ENCODE assay signal across 28 mouse cellular contexts in the genomic region with DNA sequence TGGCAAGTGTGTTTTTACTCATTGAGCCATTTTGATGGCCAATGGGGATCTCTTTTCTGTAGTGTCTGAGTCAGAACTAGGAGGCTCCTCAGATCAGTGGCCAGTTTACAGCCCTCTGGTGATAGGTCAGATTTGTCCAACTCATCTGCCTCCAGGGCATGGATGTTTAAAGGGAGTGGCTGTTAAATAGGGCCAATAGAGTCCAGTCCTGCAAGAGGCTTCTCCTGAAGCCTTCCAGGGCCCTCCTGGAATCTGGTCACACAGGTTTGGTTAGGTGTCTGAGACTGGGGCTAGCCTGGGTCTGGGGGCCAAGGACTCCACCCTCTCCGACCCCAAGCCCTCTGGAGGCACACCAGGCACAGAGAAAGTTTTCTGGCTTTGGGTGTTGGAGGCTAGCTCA. TPM values are rescaled to one million over a fixed set of nuclear protein-coding genes. Genes with fewer than 3 reads are reported as not detected.
DNase-seq lines count a peak whose midpoint lies in the region; ATAC-seq and TF ChIP-seq lines count a peak whose summit lies in the region.
"Had no signal": no experiment of that assay in that cellular context is flagged by ENCODE, and none has a peak within 500 bp of the region (broad histone marks: within the 10 kb centered on the region; RNA-seq: fewer than 3 reads in every experiment).

No protein-coding gene starts in this region.

- no peaks in the 10 kb centered on the region for H3K36me3 ChIP-seq in kidney, embryonic 15.5 days
- no peaks in the 10 kb centered on the region for H3K36me3 ChIP-seq in ES-Bruce4 (ENCODE audit: control insufficient read depth, insufficient read depth, low read length, poor library complexity, severe bottlenecking)
- H3K36me3 ChIP-seq in intestine, embryonic 16.5 days (ENCODE audit: control insufficient read depth, insufficient read depth, low read length), result no peaks in the 10 kb centered on the region
- H3K36me3 ChIP-seq: embryonic facial prominence, embryonic 12.5 days; forebrain, embryonic 12.5 days; heart, embryonic 12.5 days; hindbrain, embryonic 12.5 days; limb, embryonic 13.5 days; liver, embryonic 12.5 days; midbrain, embryonic 10.5 days had no signal

- H3K4me3 ChIP-seq in kidney, embryonic 15.5 days (replicated peaks), result no peak overlapping the region
- H3K4me3 ChIP-seq in ES-Bruce4 (ENCODE audit: low read depth, low read length), result no peak overlapping the region
- no peak overlapping the region for H3K4me3 ChIP-seq in intestine, embryonic 16.5 days (ENCODE audit: low read length)
- H3K4me3 ChIP-seq: embryonic facial prominence, embryonic 12.5 days; forebrain, embryonic 12.5 days; heart, embryonic 12.5 days; hindbrain, embryonic 12.5 days; limb, embryonic 13.5 days; liver, embryonic 12.5 days; midbrain, embryonic 10.5 days had no signal

- ATAC-seq in kidney, embryonic 15.5 days (replicated peaks; ENCODE audit: low FRiP score), result no peak
- peak; percentile 55; the same call in 1 of the 2 replicates for ATAC-seq in intestine, embryonic 16.5 days
- ATAC-seq in erythroid progenitor cell, adult 5-6 weeks (replicated peaks; ENCODE audit: low FRiP score, poor library complexity, severe bottlenecking), result no peak
- ATAC-seq: liver, embryonic 12.5 days had no signal

- DNase-seq in kidney, adult 11 months, result no peak
- peak; percentile 72 for DNase-seq in 3134 (ENCODE audit: extremely low read depth, insufficient read length, low spot score)
- no peak for DNase-seq in left cerebral cortex, adult 8-10 months (ENCODE audit: low spot score in 2 of 2)
- DNase-seq: adrenal gland, postnatal 36 days; cerebellum, adult 9-11 months; gastrocnemius, postnatal 25 days; heart, adult 18-20 months; heart, postnatal 14 days; kidney, adult 9 months; lung, adult 2 months; thymus, postnatal 14 days had no signal

- WGBS in kidney, embryonic 15.5 days, result 79% methylated on average over 1 of the region's 1 CpGs
- 25% methylated on average over 1 of the region's 1 CpGs for WGBS in intestine, embryonic 16.5 days

- TF ChIP-seq CTCF in ES-Bruce4 (IDR thresholded peaks at IDR 0.05; ENCODE audit: low read depth, low read length), result no peak

- peaks cover 42% of the 10 kb centered on the region for H3K4me1 ChIP-seq in kidney, embryonic 15.5 days
- peaks cover 10% of the 10 kb centered on the region for H3K4me1 ChIP-seq in ES-Bruce4 (ENCODE audit: control insufficient read depth, insufficient read depth, low read length)
- peaks cover 9% of the 10 kb centered on the region; the same call in 1 of the 2 replicates for H3K4me1 ChIP-seq in intestine, embryonic 16.5 days (ENCODE audit: control insufficient read depth, insufficient read depth, low read length)

- peak overlapping the region; percentile 78 for H3K27ac ChIP-seq in kidney, embryonic 15.5 days
- H3K27ac ChIP-seq in ES-Bruce4 (ENCODE audit: insufficient read depth, low read length), result peak overlapping the region; percentile 91
- no peak overlapping the region for H3K27ac ChIP-seq in intestine, embryonic 16.5 days (ENCODE audit: low read length)
- H3K27ac ChIP-seq: embryonic facial prominence, embryonic 12.5 days; forebrain, embryonic 12.5 days; hindbrain, embryonic 12.5 days; limb, embryonic 13.5 days; liver, embryonic 12.5 days; midbrain, embryonic 10.5 days had no signal

- peak; percentile 92 for TF ChIP-seq EP300 in ES-Bruce4 (IDR thresholded peaks at IDR 0.05; ENCODE audit: insufficient read depth, low read depth, low read length)

- H3K4me2 ChIP-seq in kidney, embryonic 15.5 days, result no peak overlapping the region
- H3K4me2 ChIP-seq in intestine, embryonic 16.5 days (ENCODE audit: low read depth, low read length), result no peak overlapping the region
- H3K4me2 ChIP-seq: embryonic facial prominence, embryonic 12.5 days; forebrain, embryonic 12.5 days; heart, embryonic 12.5 days; hindbrain, embryonic 12.5 days; limb, embryonic 13.5 days; liver, embryonic 12.5 days had no signal

- H3K27me3 ChIP-seq in kidney, embryonic 15.5 days, result peaks cover 14% of the 10 kb centered on the region
- H3K27me3 ChIP-seq in ES-Bruce4 (ENCODE audit: control insufficient read depth, insufficient read depth, low read length, poor library complexity, severe bottlenecking), result no peaks in the 10 kb centered on the region
- H3K27me3 ChIP-seq in intestine, embryonic 16.5 days (replicated peaks; ENCODE audit: control insufficient read depth, insufficient read depth, low read length), result peaks cover 6% of the 10 kb centered on the region; the same call in 1 of the 2 replicates

- H3K9ac ChIP-seq in kidney, embryonic 15.5 days, result no peak overlapping the region
- H3K9ac ChIP-seq in ES-Bruce4 (ENCODE audit: low read depth, poor library complexity, severe bottlenecking), result no peak overlapping the region
- no peak overlapping the region for H3K9ac ChIP-seq in intestine, embryonic 16.5 days (ENCODE audit: low read depth, low read length)
- H3K9ac ChIP-seq: embryonic facial prominence, embryonic 12.5 days; forebrain, embryonic 12.5 days; heart, embryonic 12.5 days; hindbrain, embryonic 12.5 days; limb, embryonic 13.5 days; liver, embryonic 12.5 days had no signal

- no peak for TF ChIP-seq POLR2A in ES-Bruce4 (IDR thresholded peaks at IDR 0.05; ENCODE audit: insufficient read depth, low read length)

- H3K9me3 ChIP-seq in kidney, embryonic 15.5 days (replicated peaks), result no peaks in the 10 kb centered on the region
- H3K9me3 ChIP-seq in ES-Bruce4 (replicated peaks; ENCODE audit: control insufficient read depth, insufficient read depth, low read length, poor library complexity, severe bottlenecking), result no peaks in the 10 kb centered on the region
- H3K9me3 ChIP-seq in intestine, embryonic 16.5 days (ENCODE audit: control insufficient read depth, low read length), result no peaks in the 10 kb centered on the region
- H3K9me3 ChIP-seq: embryonic facial prominence, embryonic 12.5 days; forebrain, embryonic 12.5 days; heart, embryonic 12.5 days; hindbrain, embryonic 12.5 days; limb, embryonic 13.5 days; liver, embryonic 12.5 days; midbrain, embryonic 10.5 days had no signal

RNA-seq across cellular contexts. Expression of a gene that starts 10.7 kb away (rescaled TPM):
- 51.2 and 53.1 TPM in 2 replicates for polyA plus RNA-seq in kidney, embryonic 15.5 days (2015; fragmentation: Nextera tagmentation; extraction: Ambion mirVana)
- 1.7 and 2.9 TPM in 2 replicates for polyA plus RNA-seq in ES-Bruce4 (2011; ENCODE audit: insufficient read depth, insufficient read length, low read depth, missing spikeins)
- 1.8 and 1.9 TPM in 2 replicates for polyA plus RNA-seq in intestine, embryonic 16.5 days (2015; fragmentation: Nextera tagmentation; extraction: Ambion mirVana)
- total RNA-seq in erythroid progenitor cell, adult 5-6 weeks (2015; ENCODE audit: low replicate concordance), result not detected in 2 replicates
- total RNA-seq in erythroid progenitor cell, adult 5-6 weeks (2017; ENCODE audit: low replicate concordance), result not detected in 2 replicates
- total RNA-seq in left cerebral cortex, adult 8-10 months (2022), result under 1 TPM in 2 of 4 experiments, not detected in 2; 0.23 to 0.63 TPM
- total RNA-seq: adrenal gland, adult 18-20 months; adrenal gland, postnatal 36 days; common myeloid progenitor, adult 5-6 weeks; heart, adult 18-20 months; heart, postnatal 14 days; layer of hippocampus, postnatal 25 days; left cerebral cortex, postnatal 10 days; neutrophil, adult 5-6 weeks had no signal
- polyA plus RNA-seq: heart, embryonic 12.5 days had no signal

RNA-seq across cellular contexts. Expression of a gene that starts 15.4 kb away (rescaled TPM):
- polyA plus RNA-seq in kidney, embryonic 15.5 days (2015; fragmentation: Nextera tagmentation; extraction: Ambion mirVana), result 189 and 191 TPM in 2 replicates
- polyA plus RNA-seq in ES-Bruce4 (2011; ENCODE audit: insufficient read depth, insufficient read length, low read depth, missing spikeins), result 300 and 333 TPM in 2 replicates
- polyA plus RNA-seq in intestine, embryonic 16.5 days (2015; fragmentation: Nextera tagmentation; extraction: Ambion mirVana), result 18.9 and 23.3 TPM in 2 replicates
- total RNA-seq in erythroid progenitor cell, adult 5-6 weeks (2015; ENCODE audit: low replicate concordance), result not detected in 2 replicates
- not detected in 2 replicates for total RNA-seq in erythroid progenitor cell, adult 5-6 weeks (2017; ENCODE audit: low replicate concordance)
- total RNA-seq in left cerebral cortex, adult 8-10 months (2022), result under 1 TPM in 1 of 4 experiments, not detected in 3; 0.34 TPM
- total RNA-seq: adrenal gland, adult 18-20 months; adrenal gland, postnatal 36 days; common myeloid progenitor, adult 5-6 weeks; gastrocnemius, postnatal 25 days; heart, adult 18-20 months; heart, postnatal 14 days; layer of hippocampus, postnatal 25 days; left cerebral cortex, postnatal 10 days; neutrophil, adult 5-6 weeks had no signal
- polyA plus RNA-seq: C2C12 had no signal

RNA-seq across cellular contexts. Expression of a gene that starts 17.2 kb away (rescaled TPM):
- polyA plus RNA-seq in kidney, embryonic 15.5 days (2015; fragmentation: Nextera tagmentation; extraction: Ambion mirVana), result 27.5 and 29.5 TPM in 2 replicates
- 51.7 and 61.7 TPM in 2 replicates for polyA plus RNA-seq in ES-Bruce4 (2011; ENCODE audit: insufficient read depth, insufficient read length, low read depth, missing spikeins)
- polyA plus RNA-seq in intestine, embryonic 16.5 days (2015; fragmentation: Nextera tagmentation; extraction: Ambion mirVana), result 19.3 and 22.8 TPM in 2 replicates
- 5.0 TPM in 1 of 2 replicates, not detected in the other for total RNA-seq in erythroid progenitor cell, adult 5-6 weeks (2015; ENCODE audit: low replicate concordance)
- total RNA-seq in erythroid progenitor cell, adult 5-6 weeks (2017; ENCODE audit: low replicate concordance), result 6.1 TPM in 1 of 2 replicates, not detected in the other
- total RNA-seq in left cerebral cortex, adult 8-10 months (2022), result 1 to 10 TPM; 4.9 to 9.2 (median 7.0) TPM

RNA-seq across cellular contexts. Expression of a gene that starts 20.8 kb away (rescaled TPM):
- polyA plus RNA-seq in kidney, embryonic 15.5 days (2015; fragmentation: Nextera tagmentation; extraction: Ambion mirVana), result 52.4 and 53.4 TPM in 2 replicates
- polyA plus RNA-seq in ES-Bruce4 (2011; ENCODE audit: insufficient read depth, insufficient read length, low read depth, missing spikeins), result 57.3 and 63.1 TPM in 2 replicates
- polyA plus RNA-seq in intestine, embryonic 16.5 days (2015; fragmentation: Nextera tagmentation; extraction: Ambion mirVana), result 42.4 and 46.1 TPM in 2 replicates
- 11.3 and 11.9 TPM in 2 replicates for total RNA-seq in erythroid progenitor cell, adult 5-6 weeks (2015; ENCODE audit: low replicate concordance)
- total RNA-seq in erythroid progenitor cell, adult 5-6 weeks (2017; ENCODE audit: low replicate concordance), result 3.5 and 4.0 TPM in 2 replicates
- 1 to 10 TPM; 5.9 to 8.2 (median 6.9) TPM for total RNA-seq in left cerebral cortex, adult 8-10 months (2022)

RNA-seq across cellular contexts. Expression of a gene that starts 21.1 kb away (rescaled TPM):
- 63.2 and 69.5 TPM in 2 replicates for polyA plus RNA-seq in kidney, embryonic 15.5 days (2015; fragmentation: Nextera tagmentation; extraction: Ambion mirVana)
- 145 and 149 TPM in 2 replicates for polyA plus RNA-seq in ES-Bruce4 (2011; ENCODE audit: insufficient read depth, insufficient read length, low read depth, missing spikeins)
- 81.0 and 87.3 TPM in 2 replicates for polyA plus RNA-seq in intestine, embryonic 16.5 days (2015; fragmentation: Nextera tagmentation; extraction: Ambion mirVana)
- 6.3 and 15.9 TPM in 2 replicates for total RNA-seq in erythroid progenitor cell, adult 5-6 weeks (2015; ENCODE audit: low replicate concordance)
- total RNA-seq in erythroid progenitor cell, adult 5-6 weeks (2017; ENCODE audit: low replicate concordance), result 8.6 and 11.0 TPM in 2 replicates
- 100 to 1,000 TPM; 128 to 137 (median 134) TPM for total RNA-seq in left cerebral cortex, adult 8-10 months (2022)

Comparison
In these comparisons a context has a peak if more than half of its experiments do, and no peak if none do; other contexts are left out.
1. RNA of a gene that starts 10.7 kb away (polyA plus RNA-seq): 51.2 to 53.1 TPM in kidney, embryonic 15.5 days; 1.8 to 1.9 TPM in intestine, embryonic 16.5 days and 1.7 to 2.9 TPM in ES-Bruce4; every median in the first group is over 10 times any median in the second.